Mouse (Mus musculus): ENCODE measurements around the gene Klk6.

Gene Klk6
- long read RNA-seq, experiment 1, result 0 reads
- long read RNA-seq, experiment 2, result 0 reads

GRCm38 (mm10) chr7:43824199-43824598, at the start of gene Klk6:
Gene Klk6 (plus strand): TSS chr7:43824499.
- intact Hi-C loops (cut with DNase I), result no loop called here

- intact Hi-C loops (cut with DNase I), result no loop called here
These were observed 49.5 kb upstream of the Klk6 start for GRCm38 (mm10) chr7:43774802-43775201.

- intact Hi-C loops (cut with DNase I), result no loop called here
These were observed 48.8 kb upstream of the Klk6 start for GRCm38 (mm10) chr7:43775311-43776057.

GRCm38 (mm10) chr7:43776506-43776905, 47.8 kb upstream of the Klk6 start:
- intact Hi-C loops (cut with DNase I), result no loop called here

GRCm38 (mm10) chr7:43777423-43777822, 46.9 kb upstream of the Klk6 start:
- intact Hi-C loops (cut with DNase I), result no loop called here

- intact Hi-C loops (cut with DNase I), result no loop called here
These were observed 45.9 kb upstream of the Klk6 start for GRCm38 (mm10) chr7:43778176-43778970.

GRCm38 (mm10) chr7:43780241-43780640, 44.1 kb upstream of the Klk6 start:
- intact Hi-C loops (cut with DNase I), result loop anchor here (10.0 kb wide), 1 partner anchor 115 kb away; no protein-coding TSS in a partner anchor

- intact Hi-C loops (cut with DNase I), result loop anchor here (10.0 kb wide), 1 partner anchor 114 kb away; no protein-coding TSS in a partner anchor
These were observed 43.6 kb upstream of the Klk6 start, which contains the start of gene Klk10 for GRCm38 (mm10) chr7:43780746-43781145. Gene Klk10 (plus strand): TSS chr7:43781035.

GRCm38 (mm10) chr7:43781541-43781940, 42.8 kb upstream of the Klk6 start:
- intact Hi-C loops (cut with DNase I), result loop anchor here (10.0 kb wide), 1 partner anchor 113 kb away; no protein-coding TSS in a partner anchor

GRCm38 (mm10) chr7:43782275-43783265, 41.7 kb upstream of the Klk6 start:
- intact Hi-C loops (cut with DNase I), result loop anchor here (2.0 to 10.0 kb wide), 2 partner anchors 102 to 112 kb away; no protein-coding TSS in a partner anchor

- intact Hi-C loops (cut with DNase I), result loop anchor here (10.0 kb wide), 1 partner anchor 110 kb away; no protein-coding TSS in a partner anchor
These were observed 39.0 kb upstream of the Klk6 start for GRCm38 (mm10) chr7:43785286-43785685.

- intact Hi-C loops (cut with DNase I), result loop anchor here (10.0 kb wide), 1 partner anchor 107 kb away; no protein-coding TSS in a partner anchor
These were observed 36.2 kb upstream of the Klk6 start for GRCm38 (mm10) chr7:43788096-43788495.

GRCm38 (mm10) chr7:43789295-43789694, 35.0 kb upstream of the Klk6 start:
- intact Hi-C loops (cut with DNase I), result loop anchor here (10.0 kb wide), 1 partner anchor 106 kb away; no protein-coding TSS in a partner anchor

GRCm38 (mm10) chr7:43791591-43791990, 32.7 kb upstream of the Klk6 start, which contains the start of gene Klk9:
Gene Klk9 (plus strand): TSS chr7:43791891.
- intact Hi-C loops (cut with DNase I), result no loop called here

- intact Hi-C loops (cut with DNase I), result no loop called here
These were observed 27.9 kb upstream of the Klk6 start for GRCm38 (mm10) chr7:43796355-43796754.

GRCm38 (mm10) chr7:43797333-43797769, 26.9 kb upstream of the Klk6 start, which contains the start of gene Klk8:
Gene Klk8 (plus strand): TSS chr7:43797577.
- intact Hi-C loops (cut with DNase I), result no loop called here

- intact Hi-C loops (cut with DNase I), result no loop called here
These were observed 26.3 kb upstream of the Klk6 start for GRCm38 (mm10) chr7:43797844-43798462.

GRCm38 (mm10) chr7:43799876-43800275, 24.4 kb upstream of the Klk6 start:
- intact Hi-C loops (cut with DNase I), result no loop called here

- intact Hi-C loops (cut with DNase I), result no loop called here
These were observed 13.3 kb upstream of the Klk6 start, which contains the start of gene Klk7 for GRCm38 (mm10) chr7:43810994-43811393. Gene Klk7 (plus strand): TSS chr7:43811294.

GRCm38 (mm10) chr7:43815211-43815610, 9.1 kb upstream of the Klk6 start:
- intact Hi-C loops (cut with DNase I), result no loop called here

Data from adrenal gland (tissue).